Mouse (Mus musculus): ENCODE results near the gene Pcca.

DNA sequence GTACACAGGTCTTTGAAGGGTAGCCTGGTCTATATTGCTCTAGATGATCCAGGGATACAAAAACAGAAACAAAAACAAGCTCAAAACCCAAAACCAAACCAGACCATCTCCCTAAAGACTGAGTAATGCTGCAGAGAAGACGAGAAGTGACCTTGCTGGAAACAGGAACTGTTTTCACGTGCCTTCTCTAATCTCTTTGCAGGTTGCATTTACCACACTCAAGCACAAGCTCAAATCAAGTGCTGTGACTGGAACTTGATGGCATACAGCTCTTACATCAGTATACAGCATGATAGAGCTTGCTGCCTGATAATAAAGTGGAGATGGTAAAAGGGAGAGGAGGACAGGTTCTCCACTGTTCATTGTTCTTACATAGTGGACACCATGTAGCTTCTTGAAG lies 74.2 kb downstream of the Pcca start:
- TF ChIP-seq CTCF (IDR thresholded peaks at IDR 0.05; ENCODE audit: extremely low read depth, insufficient read depth, insufficient read length, insufficient replicate concordance) = no peak
- no peak for TF ChIP-seq POLR2A (IDR thresholded peaks at IDR 0.05; ENCODE audit: low read depth, low read length)
